Mouse (Mus musculus): ENCODE data around the gene Shank1. TPM values are rescaled to one million over a fixed set of nuclear protein-coding genes. Genes with fewer than 3 reads are reported as not detected.
A peak's percentile ranks its signal among the peaks of the same experiment; 100 is the strongest.

The Shank1 gene
- 1.2 and 4.6 TPM in 2 replicates for polyA plus RNA-seq (2016; fragmentation: Nextera tagmentation; extraction: Ambion mirVana)

- H3K27me3 ChIP-seq (ENCODE audit: insufficient read depth, poor library complexity, severe bottlenecking): peaks cover 84% of the 10 kb centered on the region
- peak within 1 kb of the TSS; percentile 88 for H3K27ac ChIP-seq
- peak; percentile 22 for DNase-seq (ENCODE audit: low spot score)
- 15% methylated on average over 22 of the region's 22 CpGs for WGBS
- peak within 1 kb of the TSS; percentile 64 for H3K4me3 ChIP-seq
- no peaks in the 10 kb centered on the region for H3K9me3 ChIP-seq
- H3K36me3 ChIP-seq: 0 out of 2 replicates have a peak, but pooled peaks cover 12% of the 10 kb centered on the region
- H3K4me1 ChIP-seq (replicated peaks): peaks cover 47% of the 10 kb centered on the region
These were observed at the start of gene Shank1 for GRCm38 (mm10) chr7:44309475-44310284. Shank1 (plus strand) TSS chr7:44310253.

GRCm38 (mm10) chr7:44260410-44260809 is 49.6 kb upstream of the Shank1 start:
- H3K4me1 ChIP-seq (replicated peaks): peaks cover 13% of the 10 kb centered on the region
- DNase-seq (ENCODE audit: low spot score): no peak
- no peak overlapping the region for H3K4me3 ChIP-seq
- WGBS: 79% methylated on average over 6 of the region's 6 CpGs
- no peaks in the 10 kb centered on the region for H3K9me3 ChIP-seq
- H3K36me3 ChIP-seq: no peaks in the 10 kb centered on the region
- H3K27me3 ChIP-seq (ENCODE audit: insufficient read depth, poor library complexity, severe bottlenecking): peaks cover 40% of the 10 kb centered on the region
- no peak overlapping the region for H3K27ac ChIP-seq

- WGBS: 54% methylated on average over 5 of the region's 5 CpGs
- Histone ChIP-seq H3K36me3 (no peaks in the 10 kb centered on the region), H3K4me1 (replicated peaks) (peaks cover 13% of the 10 kb centered on the region), H3K9me3 (no peaks in the 10 kb centered on the region), H3K4me3 (no peak within 1 kb of the TSS), H3K27me3 (ENCODE audit: insufficient read depth, poor library complexity, severe bottlenecking) (peaks cover 40% of the 10 kb centered on the region), H3K27ac (no peak within 1 kb of the TSS)
- DNase-seq (ENCODE audit: low spot score): no peak
These were observed 48.9 kb upstream of the Shank1 start, which contains the start of gene Gm15517 for GRCm38 (mm10) chr7:44261147-44261546. Gm15517 (plus strand) TSS chr7:44261447.

GRCm38 (mm10) chr7:44262791-44263643 is 47.0 kb upstream of the Shank1 start:
- H3K27me3 ChIP-seq (ENCODE audit: insufficient read depth, poor library complexity, severe bottlenecking): peaks cover 48% of the 10 kb centered on the region
- H3K36me3 ChIP-seq: no peaks in the 10 kb centered on the region
- H3K4me1 ChIP-seq (replicated peaks): peaks cover 13% of the 10 kb centered on the region
- no peak overlapping the region for H3K27ac ChIP-seq
- DNase-seq (ENCODE audit: low spot score): peak; percentile 95
- WGBS: 2% methylated on average over 34 of the region's 34 CpGs
- H3K4me3 ChIP-seq: peak overlapping the region; percentile 38
- no peaks in the 10 kb centered on the region for H3K9me3 ChIP-seq

- DNase-seq (ENCODE audit: low spot score): no peak
- Histone ChIP-seq H3K4me3 (no peak overlapping the region), H3K27me3 (ENCODE audit: insufficient read depth, poor library complexity, severe bottlenecking) (peaks cover 37% of the 10 kb centered on the region), H3K36me3 (no peaks in the 10 kb centered on the region), H3K9me3 (no peaks in the 10 kb centered on the region), H3K4me1 (replicated peaks) (peaks cover 5% of the 10 kb centered on the region), H3K27ac (no peak overlapping the region)
- WGBS: 86% methylated on average over 11 of the region's 11 CpGs
These were observed 41.9 kb upstream of the Shank1 start for GRCm38 (mm10) chr7:44268117-44268516.

GRCm38 (mm10) chr7:44269397-44269796 is 40.7 kb upstream of the Shank1 start:
- no peak for DNase-seq (ENCODE audit: low spot score)
- H3K9me3 ChIP-seq: no peaks in the 10 kb centered on the region
- no peaks in the 10 kb centered on the region for H3K36me3 ChIP-seq
- 91% methylated on average over 2 of the region's 2 CpGs for WGBS
- H3K27me3 ChIP-seq (ENCODE audit: insufficient read depth, poor library complexity, severe bottlenecking): peaks cover 38% of the 10 kb centered on the region
- H3K27ac ChIP-seq: no peak overlapping the region
- H3K4me1 ChIP-seq (replicated peaks): peaks cover 4% of the 10 kb centered on the region; the same call in 1 of the 2 replicates
- no peak overlapping the region for H3K4me3 ChIP-seq

GRCm38 (mm10) chr7:44271309-44271708 is 38.7 kb upstream of the Shank1 start:
- no peaks in the 10 kb centered on the region for H3K9me3 ChIP-seq
- DNase-seq (ENCODE audit: low spot score): no peak
- H3K4me3 ChIP-seq: no peak overlapping the region
- peaks cover 47% of the 10 kb centered on the region for H3K27me3 ChIP-seq (ENCODE audit: insufficient read depth, poor library complexity, severe bottlenecking)
- H3K36me3 ChIP-seq: no peaks in the 10 kb centered on the region
- H3K27ac ChIP-seq: no peak overlapping the region
- WGBS: 73% methylated on average over 2 of the region's 2 CpGs
- H3K4me1 ChIP-seq (replicated peaks): peaks cover 4% of the 10 kb centered on the region; the same call in 1 of the 2 replicates

- Histone ChIP-seq H3K9me3 (no peaks in the 10 kb centered on the region), H3K4me3 (no peak overlapping the region), H3K27ac (no peak overlapping the region), H3K4me1 (replicated peaks) (peaks cover 4% of the 10 kb centered on the region; the same call in 1 of the 2 replicates), H3K36me3 (no peaks in the 10 kb centered on the region), H3K27me3 (ENCODE audit: insufficient read depth, poor library complexity, severe bottlenecking) (peaks cover 43% of the 10 kb centered on the region)
- DNase-seq (ENCODE audit: low spot score): no peak
- WGBS: 92% methylated on average over 7 of the region's 7 CpGs
These were observed 37.5 kb upstream of the Shank1 start for GRCm38 (mm10) chr7:44272546-44272945.

GRCm38 (mm10) chr7:44273446-44273845 is 36.6 kb upstream of the Shank1 start:
- WGBS: 54% methylated on average over 7 of the region's 7 CpGs
- H3K36me3 ChIP-seq: no peaks in the 10 kb centered on the region
- H3K27ac ChIP-seq: no peak overlapping the region
- peaks cover 34% of the 10 kb centered on the region for H3K27me3 ChIP-seq (ENCODE audit: insufficient read depth, poor library complexity, severe bottlenecking)
- 0 out of 2 replicates have a peak, but pooled peaks cover 5% of the 10 kb centered on the region for H3K9me3 ChIP-seq
- peaks cover 4% of the 10 kb centered on the region; the same call in 1 of the 2 replicates for H3K4me1 ChIP-seq (replicated peaks)
- H3K4me3 ChIP-seq: no peak overlapping the region
- no peak for DNase-seq (ENCODE audit: low spot score)

GRCm38 (mm10) chr7:44274096-44274495 is 36.0 kb upstream of the Shank1 start:
- Histone ChIP-seq H3K4me3 (no peak overlapping the region), H3K27ac (no peak overlapping the region), H3K4me1 (replicated peaks) (peaks cover 4% of the 10 kb centered on the region; the same call in 1 of the 2 replicates), H3K9me3 (0 out of 2 replicates have a peak, but pooled peaks cover 5% of the 10 kb centered on the region), H3K36me3 (no peaks in the 10 kb centered on the region), H3K27me3 (ENCODE audit: insufficient read depth, poor library complexity, severe bottlenecking) (peaks cover 32% of the 10 kb centered on the region)
- 39% methylated on average over 11 of the region's 11 CpGs for WGBS
- no peak for DNase-seq (ENCODE audit: low spot score)

- 73% methylated on average over 3 of the region's 3 CpGs for WGBS
- no peak for DNase-seq (ENCODE audit: low spot score)
- peaks cover 32% of the 10 kb centered on the region for H3K27me3 ChIP-seq (ENCODE audit: insufficient read depth, poor library complexity, severe bottlenecking)
- no peak overlapping the region for H3K4me3 ChIP-seq
- no peak overlapping the region for H3K27ac ChIP-seq
- no peaks in the 10 kb centered on the region for H3K36me3 ChIP-seq
- 0 out of 2 replicates have a peak, but pooled peaks cover 5% of the 10 kb centered on the region for H3K9me3 ChIP-seq
- H3K4me1 ChIP-seq (replicated peaks): peaks cover 4% of the 10 kb centered on the region; the same call in 1 of the 2 replicates
These were observed 34.5 kb upstream of the Shank1 start for GRCm38 (mm10) chr7:44275546-44275945.

GRCm38 (mm10) chr7:44276461-44277249 is 33.4 kb upstream of the Shank1 start:
- WGBS: 68% methylated on average over 10 of the region's 10 CpGs
- DNase-seq (ENCODE audit: low spot score): no peak
- H3K4me1 ChIP-seq (replicated peaks): peaks cover 7% of the 10 kb centered on the region; the same call in 1 of the 2 replicates
- 0 out of 2 replicates have a peak, but pooled peaks cover 5% of the 10 kb centered on the region for H3K9me3 ChIP-seq
- H3K4me3 ChIP-seq: no peak overlapping the region
- H3K27ac ChIP-seq: no peak overlapping the region
- H3K36me3 ChIP-seq: no peaks in the 10 kb centered on the region
- peaks cover 32% of the 10 kb centered on the region for H3K27me3 ChIP-seq (ENCODE audit: insufficient read depth, poor library complexity, severe bottlenecking)

All from hindbrain, embryonic 10.5 days (tissue).